Mouse (Mus musculus): ENCODE results near the gene Cabp2. TPM values are rescaled to one million over a fixed set of nuclear protein-coding genes. Genes with fewer than 3 reads are reported as not detected.
A peak's percentile ranks its signal among the peaks of the same experiment; 100 is the strongest.

Gene Cabp2
- polyA plus RNA-seq, 1 experiment from 2014 or later, result not detected

- ATAC-seq, result peak; percentile 93
- WGBS, result 1% methylated on average over 64 of the region's 64 CpGs
- no peaks in the 10 kb centered on the region for H3K27me3 ChIP-seq (replicated peaks; ENCODE audit: control insufficient read depth, insufficient read depth, low read length)
- peak within 1 kb of the TSS; percentile 87 for H3K4me3 ChIP-seq (ENCODE audit: low read depth, low read length)
- H3K4me2 ChIP-seq (replicated peaks; ENCODE audit: low read depth), result peak within 1 kb of the TSS; percentile 76
- peak; percentile 81 for TF ChIP-seq CTCF (IDR thresholded peaks at IDR 0.05; ENCODE audit: low read depth)
- H3K36me3 ChIP-seq (ENCODE audit: control insufficient read depth, insufficient read depth), result peaks cover 20% of the 10 kb centered on the region
- H3K4me1 ChIP-seq (replicated peaks; ENCODE audit: control insufficient read depth, insufficient read depth, low read length), result 0 out of 2 replicates have a peak, but pooled peaks cover 6% of the 10 kb centered on the region
- H3K9me3 ChIP-seq (ENCODE audit: control insufficient read depth), result no peaks in the 10 kb centered on the region
- H3K9ac ChIP-seq (ENCODE audit: low read depth, low read length), result peak within 1 kb of the TSS; percentile 83
- peak within 1 kb of the TSS; percentile 54 for H3K27ac ChIP-seq (ENCODE audit: low read depth, low read length)
Measured at GRCm38 (mm10) chr19:4125741-4126696, 44.6 kb downstream of the Cabp2 start, which contains the start of gene Aip. Aip (minus strand) TSS chr19:4125858.

- WGBS, result 34% methylated on average over 7 of the region's 7 CpGs
- H3K4me1 ChIP-seq (replicated peaks; ENCODE audit: control insufficient read depth, insufficient read depth, low read length), result 0 out of 2 replicates have a peak, but pooled peaks cover 6% of the 10 kb centered on the region
- peak overlapping the region; percentile 87 for H3K4me3 ChIP-seq (ENCODE audit: low read depth, low read length)
- peak overlapping the region; percentile 83 for H3K9ac ChIP-seq (ENCODE audit: low read depth, low read length)
- H3K9me3 ChIP-seq (ENCODE audit: control insufficient read depth), result no peaks in the 10 kb centered on the region
- no peak overlapping the region for H3K27ac ChIP-seq (ENCODE audit: low read depth, low read length)
- peaks cover 29% of the 10 kb centered on the region for H3K36me3 ChIP-seq (ENCODE audit: control insufficient read depth, insufficient read depth)
- ATAC-seq, result no peak
- no peak for TF ChIP-seq CTCF (IDR thresholded peaks at IDR 0.05; ENCODE audit: low read depth)
- peak overlapping the region; percentile 76 for H3K4me2 ChIP-seq (replicated peaks; ENCODE audit: low read depth)
- no peaks in the 10 kb centered on the region for H3K27me3 ChIP-seq (replicated peaks; ENCODE audit: control insufficient read depth, insufficient read depth, low read length)
Measured at GRCm38 (mm10) chr19:4126759-4127495, 45.5 kb downstream of the Cabp2 start.

GRCm38 (mm10) chr19:4129462-4129861 is 48.1 kb downstream of the Cabp2 start:
- Histone ChIP-seq H3K4me2 (replicated peaks; ENCODE audit: low read depth) (no peak overlapping the region), H3K36me3 (ENCODE audit: control insufficient read depth, insufficient read depth) (peaks cover 42% of the 10 kb centered on the region), H3K4me1 (replicated peaks; ENCODE audit: control insufficient read depth, insufficient read depth, low read length) (0 out of 2 replicates have a peak, but pooled peaks cover 6% of the 10 kb centered on the region), H3K27me3 (replicated peaks; ENCODE audit: control insufficient read depth, insufficient read depth, low read length) (no peaks in the 10 kb centered on the region), H3K9me3 (ENCODE audit: control insufficient read depth) (no peaks in the 10 kb centered on the region), H3K27ac (ENCODE audit: low read depth, low read length) (no peak overlapping the region), H3K4me3 (ENCODE audit: low read depth, low read length) (no peak overlapping the region), H3K9ac (ENCODE audit: low read depth, low read length) (no peak overlapping the region)
- no peak for TF ChIP-seq CTCF (IDR thresholded peaks at IDR 0.05; ENCODE audit: low read depth)
- 89% methylated on average over 7 of the region's 7 CpGs for WGBS
- ATAC-seq, result no peak

- Histone ChIP-seq H3K9ac (ENCODE audit: low read depth, low read length) (no peak overlapping the region), H3K4me1 (replicated peaks; ENCODE audit: control insufficient read depth, insufficient read depth, low read length) (0 out of 2 replicates have a peak, but pooled peaks cover 4% of the 10 kb centered on the region), H3K27me3 (replicated peaks; ENCODE audit: control insufficient read depth, insufficient read depth, low read length) (no peaks in the 10 kb centered on the region), H3K9me3 (ENCODE audit: control insufficient read depth) (no peaks in the 10 kb centered on the region), H3K4me2 (replicated peaks; ENCODE audit: low read depth) (no peak overlapping the region), H3K36me3 (ENCODE audit: control insufficient read depth, insufficient read depth) (peaks cover 42% of the 10 kb centered on the region), H3K4me3 (ENCODE audit: low read depth, low read length) (no peak overlapping the region), H3K27ac (ENCODE audit: low read depth, low read length) (no peak overlapping the region)
- 83% methylated on average over 4 of the region's 4 CpGs for WGBS
- no peak for TF ChIP-seq CTCF (IDR thresholded peaks at IDR 0.05; ENCODE audit: low read depth)
- ATAC-seq, result no peak
Measured at GRCm38 (mm10) chr19:4130106-4130505, 48.7 kb downstream of the Cabp2 start.

- 0 out of 2 replicates have a peak, but pooled peaks cover 3% of the 10 kb centered on the region for H3K4me1 ChIP-seq (replicated peaks; ENCODE audit: control insufficient read depth, insufficient read depth, low read length)
- no peak for ATAC-seq
- no peak overlapping the region for H3K4me3 ChIP-seq (ENCODE audit: low read depth, low read length)
- WGBS, result 89% methylated on average over 5 of the region's 5 CpGs
- H3K27me3 ChIP-seq (replicated peaks; ENCODE audit: control insufficient read depth, insufficient read depth, low read length), result no peaks in the 10 kb centered on the region
- H3K36me3 ChIP-seq (ENCODE audit: control insufficient read depth, insufficient read depth), result peaks cover 42% of the 10 kb centered on the region
- TF ChIP-seq CTCF (IDR thresholded peaks at IDR 0.05; ENCODE audit: low read depth), result no peak
- H3K4me2 ChIP-seq (replicated peaks; ENCODE audit: low read depth), result no peak overlapping the region
- H3K9ac ChIP-seq (ENCODE audit: low read depth, low read length), result no peak overlapping the region
- H3K27ac ChIP-seq (ENCODE audit: low read depth, low read length), result no peak overlapping the region
- no peaks in the 10 kb centered on the region for H3K9me3 ChIP-seq (ENCODE audit: control insufficient read depth)
Measured at GRCm38 (mm10) chr19:4131075-4131474, 49.7 kb downstream of the Cabp2 start.

- 0 out of 2 replicates have a peak, but pooled peaks cover 3% of the 10 kb centered on the region for H3K4me1 ChIP-seq (replicated peaks; ENCODE audit: control insufficient read depth, insufficient read depth, low read length)
- no peak overlapping the region for H3K4me2 ChIP-seq (replicated peaks; ENCODE audit: low read depth)
- no peak overlapping the region for H3K4me3 ChIP-seq (ENCODE audit: low read depth, low read length)
- 91% methylated on average over 2 of the region's 2 CpGs for WGBS
- peaks cover 42% of the 10 kb centered on the region for H3K36me3 ChIP-seq (ENCODE audit: control insufficient read depth, insufficient read depth)
- no peak overlapping the region for H3K27ac ChIP-seq (ENCODE audit: low read depth, low read length)
- H3K9me3 ChIP-seq (ENCODE audit: control insufficient read depth), result no peaks in the 10 kb centered on the region
- H3K27me3 ChIP-seq (replicated peaks; ENCODE audit: control insufficient read depth, insufficient read depth, low read length), result no peaks in the 10 kb centered on the region
- TF ChIP-seq CTCF (IDR thresholded peaks at IDR 0.05; ENCODE audit: low read depth), result peak; percentile 50
- no peak for ATAC-seq
- H3K9ac ChIP-seq (ENCODE audit: low read depth, low read length), result no peak overlapping the region
Measured at GRCm38 (mm10) chr19:4131768-4132167, 50.4 kb downstream of the Cabp2 start.

All from intestine, postnatal 0 days (tissue).